Mouse (Mus musculus) liver, embryonic 14.5 days (tissue): ENCODE data around the gene Gclm.

Experiments
- CTCF ChIP-seq: IDR thresholded peaks from 2 replicates; pipeline ENCODE4 v1.5.1; 2016; ENCODE audit warnings: antibody characterized with exemption, low read depth, control low read depth
- EP300 ChIP-seq: IDR thresholded peaks from 2 replicates; pipeline ENCODE4 v1.6.1; 2016; ENCODE audit warnings: antibody characterized with exemption, low read depth

GRCm38 (mm10) chr3:122300983-122301919, 55.9 kb downstream of the Gclm start:
- TF ChIP-seq EP300, result no peak
- no peak for TF ChIP-seq CTCF
